Mouse (Mus musculus) adrenal gland, postnatal 0 days (tissue): Measurements from ENCODE around the gene Cox11. TPM values are rescaled to one million over a fixed set of nuclear protein-coding genes. Genes with fewer than 3 reads are reported as not detected.

ENCODE experiments used
- polyA plus RNA-seq: library from polyadenylated mRNA; unstranded; fragments of >200 nt; fragmentation: Nextera tagmentation; extraction: Ambion mirVana; gene quantifications from 2 replicates; pipeline ENCODE4 v1.2.1, GENCODE M21; 2015

Cox11 gene
- 25.5 and 33.6 TPM in 2 replicates for polyA plus RNA-seq

GRCm38 (mm10) chr11:90637440-90638311 is at the start of gene Cox11, which contains the start of gene Stxbp4:
Cox11 (plus strand) TSS chr11:90638173.
Stxbp4 (minus strand) TSS chr11:90638084.

GRCm38 (mm10) chr11:90687460-90688416 is 49.8 kb downstream of the Cox11 start, which contains the start of gene Tom1l1:
Tom1l1 (minus strand) TSS chr11:90688366.

Other genes starting within 250 kb of the Cox11 start
- gene Hlf, start 247.3 kb upstream of the Cox11 start, polyA plus RNA-seq = 5.2 and 8.0 TPM in 2 replicates
- gene Stxbp4, start 89 bp upstream of the Cox11 start, polyA plus RNA-seq = 8.3 and 10.4 TPM in 2 replicates
- gene Tom1l1, start 50.2 kb downstream of the Cox11 start, polyA plus RNA-seq = 22.5 and 40.2 TPM in 2 replicates